Mouse (Mus musculus) Patski (cell line): Measurements from ENCODE around the gene Lgi2. TPM values are rescaled to one million over a fixed set of nuclear protein-coding genes. Genes with fewer than 3 reads are reported as not detected.
A peak's percentile ranks its signal among the peaks of the same experiment; 100 is the strongest.

Experiments used
- ATAC-seq: fragments of 100-300 bp; one replicate; pipeline ENCODE4 v1.8.0; 2021
- CTCF ChIA-PET: fragments of 350-600 bp; sonication (Branson Sonifier 250); formaldehyde crosslinking; loops from one replicate; lab custom pipeline; 2022; ENCODE audit warnings: inconsistent platforms; lab: Charles Lee
- POLR2A ChIA-PET: fragments of 350-600 bp; sonication (Branson Sonifier 250); formaldehyde crosslinking; loops from one replicate; lab custom pipeline; 2022; ENCODE audit warnings: antibody characterized with exemption, inconsistent platforms; lab: Charles Lee
- DNase-seq: peaks from one replicate; pipeline ENCODE4 v3.0.0-alpha.2; 2011; ENCODE audit warnings: low read depth, low spot score
- H3K27me3 ChIP-seq: fragments of 371-371 bp; one replicate; pipeline ENCODE4 v1.5.1; 2021
- CTCF ChIP-seq: fragments of 100-300 bp; IDR thresholded peaks from one replicate; pipeline ENCODE4 v1.5.1; 2021
- in situ Hi-C: fragments of 300-500 bp; cut with MboI; formaldehyde crosslinking; loops from 3 replicates; pipeline ENCODE4 v1.11.1; 2018; ENCODE audit warnings: low pct_unique_long_range_greater_than_20kb, mixed read lengths
- polyA plus RNA-seq: library from polyadenylated mRNA; unstranded; gene quantifications from one replicate; pipeline ENCODE4 v1.2.3, GENCODE M21; 2021

Lgi2 gene
- polyA plus RNA-seq, 1 experiment from 2014 or later: 0.39 TPM

DNA sequence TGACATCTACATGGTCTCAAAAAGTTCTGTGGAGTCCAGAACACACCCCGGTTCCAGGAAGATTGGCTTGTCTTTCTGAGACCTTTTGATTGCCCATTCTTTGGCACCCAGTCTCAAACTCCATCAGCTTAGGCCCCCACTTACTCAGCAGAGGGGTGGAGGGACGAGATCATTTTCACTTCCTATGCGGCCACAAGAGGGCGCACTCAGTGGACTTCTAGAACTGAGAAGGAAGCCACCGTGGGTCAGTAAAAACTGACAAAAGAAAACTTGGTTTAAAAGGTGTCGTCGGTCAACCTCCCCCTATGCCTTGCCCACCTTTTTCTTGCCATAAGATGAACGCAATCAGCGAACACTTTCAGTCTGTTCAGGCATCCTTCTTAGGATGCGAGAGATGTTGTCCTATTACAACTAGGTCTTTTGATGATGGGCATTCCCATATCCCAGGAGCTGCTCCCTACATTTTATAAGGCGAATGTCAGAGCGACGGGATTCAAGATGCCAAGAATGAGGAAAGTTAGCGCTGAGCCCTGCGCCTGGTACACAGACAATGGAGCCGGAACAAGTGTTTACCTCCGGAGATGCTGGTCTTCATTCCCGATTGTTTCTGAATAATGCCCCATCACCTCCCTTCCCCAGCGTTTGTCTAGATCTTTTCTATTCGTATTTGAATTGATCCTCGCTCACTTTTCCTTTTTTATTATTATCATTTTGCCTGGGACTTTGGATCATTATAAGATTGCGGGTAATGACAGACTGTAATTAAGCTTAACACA, 50.8 kb downstream of the Lgi2 start:
- peaks cover 3% of the 10 kb centered on the region for H3K27me3 ChIP-seq
- peak; percentile 39 for ATAC-seq
- in situ Hi-C loops: loop anchor here (10.0 kb wide), 1 partner anchor 299 kb away; no protein-coding TSS in a partner anchor

DNA sequence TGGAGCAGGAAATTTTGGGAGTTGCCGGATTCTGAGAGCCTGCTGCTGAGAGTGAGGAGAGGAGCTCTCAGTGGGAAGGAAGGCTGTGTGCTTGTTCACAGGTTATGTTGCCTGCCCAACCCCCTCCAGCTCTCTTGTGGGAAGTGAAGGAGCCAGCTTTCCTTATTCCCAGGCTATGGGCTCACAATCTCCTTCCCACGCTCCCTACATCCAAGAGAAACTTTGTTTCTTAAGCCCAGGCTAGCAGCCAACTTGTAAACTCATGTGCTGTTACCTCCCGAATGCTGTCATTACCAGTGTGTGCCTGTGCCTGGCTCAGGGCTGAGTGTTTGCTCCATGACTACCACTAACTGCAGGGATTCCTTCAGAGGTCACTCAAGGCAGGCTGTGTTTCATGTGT, 55.2 kb downstream of the Lgi2 start:
- POLR2A ChIA-PET: no interaction called here

More for the DNA sequence above, 50.8 kb downstream of the Lgi2 start:
- TF ChIP-seq CTCF: peak; percentile 88
- CTCF ChIA-PET: interaction anchor here (1.2 to 2.3 kb wide), 8 partner anchors 9 to 306 kb away, joined by 3 to 8 read pairs (median 3); no protein-coding TSS in a partner anchor
- POLR2A ChIA-PET: no interaction called here
- DNase-seq: peak; percentile 22

DNA sequence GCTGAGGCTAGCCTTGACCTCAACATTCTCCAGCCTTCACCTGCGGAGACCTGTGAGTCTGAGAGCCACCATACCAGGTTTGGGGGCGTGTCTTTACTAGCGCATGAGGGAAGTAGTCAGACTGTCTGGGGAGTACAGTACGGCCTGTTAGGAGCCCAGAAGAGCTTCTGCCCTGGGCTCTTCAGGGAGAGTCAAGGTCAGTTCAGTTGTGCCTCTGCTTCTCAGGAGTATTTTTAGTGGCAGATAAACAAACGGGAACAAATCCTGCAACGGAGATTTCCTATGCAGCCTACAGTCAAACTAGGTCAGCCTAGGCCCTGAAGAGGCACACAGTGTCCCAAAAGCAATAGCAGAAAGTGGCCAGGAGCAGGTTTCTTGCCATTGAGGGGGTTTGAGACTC, 56.8 kb downstream of the Lgi2 start:
- ATAC-seq: no peak
- CTCF ChIA-PET: interaction anchor here (2.8 kb wide), 1 partner anchor 15 kb away, joined by 8 read pairs; no protein-coding TSS in a partner anchor
- POLR2A ChIA-PET: no interaction called here
- in situ Hi-C loops: no loop called here
- H3K27me3 ChIP-seq: peaks cover 3% of the 10 kb centered on the region
- DNase-seq: no peak
- TF ChIP-seq CTCF: no peak

More for the DNA sequence above, 55.2 kb downstream of the Lgi2 start:
- in situ Hi-C loops: loop anchor here (10.0 kb wide), 1 partner anchor 304 kb away; no protein-coding TSS in a partner anchor
- H3K27me3 ChIP-seq: peaks cover 3% of the 10 kb centered on the region
- ATAC-seq (no peak), DNase-seq (no peak)
- no peak for TF ChIP-seq CTCF
- CTCF ChIA-PET: no interaction called here

DNA sequence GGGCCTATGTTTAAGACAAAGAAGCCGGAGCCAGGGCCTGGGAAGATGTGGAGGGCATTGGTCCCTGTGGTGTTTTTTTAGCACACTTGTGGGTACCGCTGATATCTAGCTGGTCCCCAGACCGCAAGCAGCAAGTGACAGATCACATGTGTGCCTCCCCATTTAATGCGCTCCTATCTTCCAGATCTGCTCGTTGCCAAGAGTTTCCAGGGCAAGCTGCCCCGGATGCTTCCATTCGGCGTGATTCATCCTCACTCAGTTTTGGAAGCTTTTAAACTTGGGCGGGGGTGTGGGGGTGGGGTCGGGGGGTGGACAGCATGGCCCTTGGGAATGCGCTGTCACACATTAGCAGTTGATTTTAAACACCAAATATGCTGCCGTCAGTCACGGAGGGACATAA, 61.6 kb downstream of the Lgi2 start:
- CTCF ChIA-PET: no interaction called here
- in situ Hi-C loops: no loop called here
- no peak for ATAC-seq
- no peaks in the 10 kb centered on the region for H3K27me3 ChIP-seq
- no peak for TF ChIP-seq CTCF
- no peak for DNase-seq
- POLR2A ChIA-PET: no interaction called here

DNA sequence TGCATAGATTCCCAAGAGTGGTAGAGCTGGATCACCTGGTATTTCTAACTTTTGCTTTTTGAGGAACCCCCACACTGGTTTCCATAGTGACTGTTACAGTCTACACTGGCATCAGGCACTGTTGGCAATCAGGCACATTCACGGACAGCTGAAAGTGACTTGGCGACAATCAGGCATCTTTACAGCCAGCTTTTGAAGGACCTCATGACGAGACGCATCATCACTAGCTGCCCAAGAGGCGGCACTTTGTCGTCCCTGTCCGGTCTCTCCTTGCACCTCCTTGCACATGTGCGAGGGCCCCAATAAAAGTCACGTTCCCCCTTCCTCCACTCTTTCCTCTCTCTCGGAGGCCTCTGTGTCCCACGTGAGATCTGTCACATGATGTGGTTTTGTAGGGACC, 62.1 kb downstream of the Lgi2 start:
- ATAC-seq: no peak
- in situ Hi-C loops: no loop called here
- H3K27me3 ChIP-seq: no peaks in the 10 kb centered on the region
- DNase-seq: no peak
- CTCF ChIA-PET: interaction anchor here (1.3 kb wide), 1 partner anchor 53 kb away, joined by 3 read pairs; no protein-coding TSS in a partner anchor
- POLR2A ChIA-PET: no interaction called here
- no peak for TF ChIP-seq CTCF

DNA sequence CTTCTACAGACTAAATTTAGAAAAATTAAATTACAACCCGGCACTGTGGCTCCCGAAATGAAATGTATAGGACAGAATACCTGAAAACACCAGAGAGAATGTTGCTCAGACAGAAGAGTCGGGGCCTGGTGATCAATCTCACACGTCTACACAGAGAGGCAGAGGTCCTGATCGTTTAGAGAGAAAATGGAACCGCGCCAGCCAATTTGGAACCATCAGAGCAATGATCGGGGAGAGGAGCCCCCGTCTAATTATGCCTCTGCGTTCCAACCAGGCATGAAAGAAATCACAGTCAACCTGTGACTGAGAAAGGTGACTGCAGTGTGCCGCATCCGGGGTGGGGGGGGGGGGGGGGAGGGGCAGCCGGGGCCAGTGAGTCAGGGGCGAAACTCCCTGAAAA, 70.6 kb downstream of the Lgi2 start:
- no peak for DNase-seq
- ATAC-seq: no peak
- no peak for TF ChIP-seq CTCF
- CTCF ChIA-PET: no interaction called here
- peaks cover 5% of the 10 kb centered on the region for H3K27me3 ChIP-seq
- in situ Hi-C loops: no loop called here
- POLR2A ChIA-PET: interaction anchor here (0.7 kb wide), 1 partner anchor 720 kb away, joined by 3 read pairs; no protein-coding TSS in a partner anchor

DNA sequence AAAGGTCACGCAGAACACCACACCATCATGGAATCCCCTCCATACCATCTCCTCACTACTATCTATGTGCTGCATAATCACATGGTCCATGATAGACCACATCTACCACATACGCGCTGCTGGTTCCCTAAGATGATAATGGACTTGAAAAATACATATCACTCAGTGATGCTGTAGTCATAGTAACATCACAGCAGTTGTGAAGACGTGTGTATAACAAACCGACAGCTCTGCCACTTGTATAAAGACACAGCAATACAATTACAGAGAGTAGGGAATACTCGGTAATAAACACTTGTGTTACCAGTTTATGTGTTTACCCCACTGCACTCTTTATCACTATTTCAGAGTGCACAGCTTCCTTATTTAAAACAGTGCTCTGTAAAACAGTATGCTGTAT, 74.8 kb downstream of the Lgi2 start:
- CTCF ChIA-PET: no interaction called here
- ATAC-seq: no peak
- in situ Hi-C loops: no loop called here
- no peak for DNase-seq
- POLR2A ChIA-PET: no interaction called here
- TF ChIP-seq CTCF: no peak
- peaks cover 5% of the 10 kb centered on the region for H3K27me3 ChIP-seq

DNA sequence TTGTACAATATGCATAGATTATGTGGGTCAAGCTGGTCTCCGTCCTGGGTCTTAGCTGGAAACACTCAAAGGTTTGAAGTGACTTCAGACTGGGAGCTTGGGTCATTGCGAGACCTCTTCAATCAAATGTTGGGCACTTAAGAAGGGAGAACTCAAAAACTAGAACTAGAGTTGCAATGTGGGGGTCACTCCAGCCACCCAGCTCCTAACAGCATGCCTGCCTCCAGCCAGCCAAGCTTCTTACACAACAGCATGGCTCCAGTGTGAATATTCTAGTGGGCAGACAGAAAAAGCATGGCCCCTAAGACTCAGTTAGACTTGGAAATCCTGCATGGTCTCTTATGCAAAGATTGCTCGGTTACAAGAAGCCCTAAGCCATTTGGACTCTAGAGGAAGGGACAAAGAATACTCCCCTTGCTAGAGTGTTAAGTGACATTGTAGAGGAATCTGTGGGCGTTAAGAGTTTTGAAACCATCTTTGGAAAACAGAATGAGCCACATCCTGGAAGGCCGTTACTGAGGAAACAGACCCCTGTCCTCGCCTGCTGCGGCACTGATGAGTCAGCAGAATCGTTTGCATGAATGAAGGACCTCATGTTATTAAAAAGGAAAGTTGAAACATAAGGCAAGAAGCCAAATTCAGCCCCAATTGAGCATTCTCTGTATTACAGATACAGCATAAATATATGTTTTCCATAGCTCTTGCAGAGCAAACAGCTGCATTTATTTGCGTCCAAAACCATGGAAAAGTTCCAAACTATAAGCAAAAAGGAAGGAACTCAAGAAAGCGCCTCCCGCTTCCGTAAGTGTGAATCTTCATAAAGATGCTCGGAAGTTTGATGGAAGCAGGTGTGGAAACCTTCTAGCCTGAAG, 78.5 kb downstream of the Lgi2 start:
- in situ Hi-C loops: no loop called here
- CTCF ChIA-PET: interaction anchor here (1.2 to 1.3 kb wide), 2 partner anchors 18 to 28 kb away, joined by 3 read pairs; no protein-coding TSS in a partner anchor

More for the DNA sequence above, 78.5 kb downstream of the Lgi2 start:
- POLR2A ChIA-PET: no interaction called here
- DNase-seq (no peak), ATAC-seq (no peak)
- peaks cover 5% of the 10 kb centered on the region for H3K27me3 ChIP-seq
- TF ChIP-seq CTCF: no peak

Other genes starting within 250 kb of the Lgi2 start
- 2.4 TPM for gene Sod3, start 202.7 kb downstream of the Lgi2 start, polyA plus RNA-seq
- gene Ccdc149, start 94.9 kb downstream of the Lgi2 start, polyA plus RNA-seq: 10.2 TPM
- gene Sepsecs, start 103.2 kb upstream of the Lgi2 start, polyA plus RNA-seq: 12.8 TPM
- gene Pi4k2b, start 175.1 kb upstream of the Lgi2 start, polyA plus RNA-seq: 22.3 TPM
- gene Zcchc4, start 208.9 kb upstream of the Lgi2 start, polyA plus RNA-seq: 19.6 TPM